8 mouse cellular contexts compared by ENCODE assay signal in the genomic region with DNA sequence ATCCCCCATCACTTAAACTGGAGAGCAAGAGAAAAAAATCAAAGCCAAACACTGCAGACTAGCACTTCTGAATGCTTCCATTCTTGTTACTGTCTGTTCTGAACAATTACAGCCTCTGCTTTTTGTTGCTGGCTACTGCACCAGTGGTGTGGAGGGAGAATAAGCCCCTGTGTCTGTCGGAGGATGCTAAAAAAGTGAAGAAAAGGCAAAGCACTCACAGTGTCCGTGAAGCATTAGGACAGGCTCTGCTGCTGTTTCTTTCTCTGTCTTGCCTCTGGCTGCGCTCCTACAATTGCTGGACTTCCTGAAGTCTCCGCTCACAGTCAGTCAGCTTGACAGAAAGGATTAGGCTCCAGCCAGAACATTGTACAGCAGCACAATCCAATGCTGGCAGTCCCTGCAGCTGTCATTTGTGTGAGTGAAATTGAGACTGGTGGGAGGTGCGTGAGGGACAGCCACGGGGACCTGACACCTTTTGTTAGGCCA.
A peak's percentile ranks its signal among the peaks of the same experiment; 100 is the strongest.
DNase-seq lines count a peak whose midpoint lies in the region; ATAC-seq lines count a peak whose summit lies in the region.

No protein-coding gene starts in this region.

- H3K4me1 ChIP-seq in heart, embryonic 16.5 days (ENCODE audit: control insufficient read depth, insufficient read depth, low read length), result peaks cover 3% of the 10 kb centered on the region; the same call in 1 of the 2 replicates
- no peaks in the 10 kb centered on the region for H3K4me1 ChIP-seq in liver, embryonic 12.5 days

- H3K9ac ChIP-seq in heart, embryonic 16.5 days (ENCODE audit: low read length), result no peak overlapping the region
- no peak overlapping the region for H3K9ac ChIP-seq in liver, embryonic 12.5 days

- ATAC-seq in heart, embryonic 16.5 days (replicated peaks; ENCODE audit: extremely low read depth, insufficient read depth, low FRiP score), result 0 out of 2 replicates have a peak, but pooled peaks have one; percentile 52
- ATAC-seq in liver, embryonic 12.5 days, result no peak

- peak overlapping the region; percentile 9; the same call in 1 of the 2 replicates for H3K27ac ChIP-seq in heart, embryonic 16.5 days (ENCODE audit: low read length)
- no peak overlapping the region for H3K27ac ChIP-seq in liver, embryonic 12.5 days

- peak overlapping the region; percentile 45 for H3K4me2 ChIP-seq in heart, embryonic 16.5 days (ENCODE audit: low read depth, low read length)
- no peak overlapping the region for H3K4me2 ChIP-seq in liver, embryonic 12.5 days

- WGBS in heart, embryonic 16.5 days, result 12% methylated on average over 6 of the region's 6 CpGs
- 41% methylated on average over 6 of the region's 6 CpGs for WGBS in liver, embryonic 12.5 days (ENCODE audit: insufficient replicate concordance)

- no peaks in the 10 kb centered on the region for H3K9me3 ChIP-seq in heart, embryonic 16.5 days (replicated peaks; ENCODE audit: control insufficient read depth, low read length)
- H3K9me3 ChIP-seq in liver, embryonic 12.5 days (replicated peaks), result no peaks in the 10 kb centered on the region

- H3K36me3 ChIP-seq in heart, embryonic 16.5 days (ENCODE audit: control insufficient read depth, insufficient read depth), result no peaks in the 10 kb centered on the region
- no peaks in the 10 kb centered on the region for H3K36me3 ChIP-seq in liver, embryonic 12.5 days

- peak; percentile 12 for DNase-seq in cerebellum, postnatal 14 days
- no peak for DNase-seq in cerebellum, adult 9-10 months
- peak; percentile 44 for DNase-seq in Muller cell, postnatal 12 days (ENCODE audit: inconsistent ontology term)
- DNase-seq in lung, postnatal 36 days, result peak; percentile 1
- no peak for DNase-seq in MN1 (ENCODE audit: low spot score)
- DNase-seq in urinary bladder, adult 18-20 months (ENCODE audit: low spot score in 2 of 2), result no peak

- H3K27me3 ChIP-seq in heart, embryonic 16.5 days (ENCODE audit: control insufficient read depth, insufficient read depth, low read length), result no peaks in the 10 kb centered on the region
- H3K27me3 ChIP-seq in liver, embryonic 12.5 days (replicated peaks), result no peaks in the 10 kb centered on the region

- peak overlapping the region; percentile 5; the same call in 1 of the 2 replicates for H3K4me3 ChIP-seq in heart, embryonic 16.5 days (ENCODE audit: low read length)
- no peak overlapping the region for H3K4me3 ChIP-seq in liver, embryonic 12.5 days

Comparison
In these comparisons a context has a peak if more than half of its experiments do, and no peak if none do; other contexts are left out.
1. DNase-seq: peak in cerebellum, postnatal 14 days (2 of 2), Muller cell, postnatal 12 days (single experiment) and lung, postnatal 36 days (single experiment); none in cerebellum, adult 9-10 months (single experiment), MN1 (single experiment) and urinary bladder, adult 18-20 months (0 of 2).